Mouse (Mus musculus): ENCODE results near the gene Sycp2. TPM values are rescaled to one million over a fixed set of nuclear protein-coding genes. Genes with fewer than 3 reads are reported as not detected.

The Sycp2 gene
- polyA plus RNA-seq, 1 experiment from 2014 or later = 0.14 TPM

DNA sequence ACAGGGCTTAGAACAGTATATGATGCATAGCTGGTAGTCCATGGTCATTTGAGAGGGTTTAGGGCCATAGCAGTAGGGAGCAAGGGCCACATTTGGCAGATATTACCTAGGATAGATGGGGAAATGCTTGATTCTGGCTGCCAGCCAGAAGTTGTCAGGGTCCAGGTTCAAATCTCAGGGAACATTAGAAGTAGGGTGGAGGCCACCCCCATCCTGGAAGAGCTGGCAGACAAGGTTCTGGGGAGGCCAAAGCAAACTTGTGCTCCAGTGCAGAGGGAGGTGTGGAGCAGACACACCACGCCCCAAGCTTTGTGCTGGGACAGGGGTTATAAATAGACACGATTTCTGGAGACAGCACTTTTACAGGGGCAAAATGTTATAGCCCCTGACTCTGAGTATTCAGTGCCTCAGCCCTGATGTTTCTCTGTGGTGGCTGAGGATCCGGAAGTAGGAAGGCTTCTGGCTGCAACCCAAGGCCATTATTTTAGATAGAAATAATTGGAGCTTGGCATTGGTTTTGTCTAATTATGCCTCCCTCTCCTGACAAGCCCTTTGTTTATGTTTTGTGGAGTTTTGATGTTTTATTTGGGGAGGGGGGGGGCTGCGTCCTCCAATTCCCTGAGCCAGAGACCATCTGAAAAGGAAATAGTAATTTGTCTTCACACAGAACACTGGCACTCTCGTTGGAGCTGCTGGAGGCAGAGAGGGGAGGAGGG is 80.6 kb downstream of the Sycp2 start:
- Histone ChIP-seq H3K4me3 (ENCODE audit: low read depth, low read length) (no peak overlapping the region), H3K4me1 (ENCODE audit: control insufficient read depth, insufficient read depth, low read length) (peaks cover 8% of the 10 kb centered on the region), H3K9ac (ENCODE audit: low read length) (no peak overlapping the region), H3K9me3 (replicated peaks; ENCODE audit: control insufficient read depth, low read length) (no peaks in the 10 kb centered on the region), H3K36me3 (ENCODE audit: control insufficient read depth, insufficient read depth, low read length) (peaks cover 3% of the 10 kb centered on the region; the same call in 1 of the 2 replicates), H3K4me2 (ENCODE audit: low read length) (peak overlapping the region; percentile 49), H3K27me3 (replicated peaks; ENCODE audit: control insufficient read depth, insufficient read depth, low read length) (no peaks in the 10 kb centered on the region), H3K27ac (ENCODE audit: low read depth, low read length) (peak overlapping the region; percentile 83)
- 13% methylated on average over 5 of the region's 5 CpGs for WGBS
- ATAC-seq (peak; percentile 79; the same call in 1 of the 2 replicates), DNase-seq (ENCODE audit: low spot score) (no peak)

DNA sequence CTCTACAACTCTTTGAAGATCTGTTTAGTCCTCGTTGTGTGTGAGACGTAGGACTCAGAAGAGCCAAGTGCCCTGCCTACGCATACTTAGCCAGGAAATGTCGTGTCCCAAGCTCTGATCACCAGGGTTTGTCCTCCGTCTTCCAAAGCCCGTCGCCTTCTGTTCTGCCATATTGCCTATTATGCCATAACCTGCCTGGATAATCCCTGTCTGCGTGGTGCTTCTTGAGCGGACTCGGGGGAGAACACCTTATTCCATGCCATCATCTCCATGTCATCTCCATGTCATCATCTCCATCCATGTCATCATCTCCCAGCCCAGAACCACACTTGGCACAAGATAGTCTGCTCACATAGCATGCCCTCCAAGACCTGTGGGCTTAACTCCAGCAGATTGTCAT is 81.4 kb downstream of the Sycp2 start:
- no peak overlapping the region for H3K4me3 ChIP-seq (ENCODE audit: low read depth, low read length)
- H3K27me3 ChIP-seq (replicated peaks; ENCODE audit: control insufficient read depth, insufficient read depth, low read length) = no peaks in the 10 kb centered on the region
- no peaks in the 10 kb centered on the region for H3K36me3 ChIP-seq (ENCODE audit: control insufficient read depth, insufficient read depth, low read length)
- no peak for DNase-seq (ENCODE audit: low spot score)
- no peak for ATAC-seq
- H3K4me1 ChIP-seq (ENCODE audit: control insufficient read depth, insufficient read depth, low read length) = peaks cover 8% of the 10 kb centered on the region
- no peak overlapping the region for H3K4me2 ChIP-seq (ENCODE audit: low read length)
- 95% methylated on average over 10 of the region's 10 CpGs for WGBS
- no peak overlapping the region for H3K9ac ChIP-seq (ENCODE audit: low read length)
- no peaks in the 10 kb centered on the region for H3K9me3 ChIP-seq (replicated peaks; ENCODE audit: control insufficient read depth, low read length)
- H3K27ac ChIP-seq (ENCODE audit: low read depth, low read length) = no peak overlapping the region

- no peaks in the 10 kb centered on the region for H3K9me3 ChIP-seq (replicated peaks; ENCODE audit: control insufficient read depth, low read length)
- WGBS = 87% methylated on average over 4 of the region's 4 CpGs
- no peaks in the 10 kb centered on the region for H3K27me3 ChIP-seq (replicated peaks; ENCODE audit: control insufficient read depth, insufficient read depth, low read length)
- H3K4me2 ChIP-seq (ENCODE audit: low read length) = no peak overlapping the region
- peaks cover 8% of the 10 kb centered on the region for H3K4me1 ChIP-seq (ENCODE audit: control insufficient read depth, insufficient read depth, low read length)
- ATAC-seq (no peak), DNase-seq (ENCODE audit: low spot score) (no peak)
- H3K9ac ChIP-seq (ENCODE audit: low read length) = no peak overlapping the region
- H3K27ac ChIP-seq (ENCODE audit: low read depth, low read length) = no peak overlapping the region
- H3K36me3 ChIP-seq (ENCODE audit: control insufficient read depth, insufficient read depth, low read length) = no peaks in the 10 kb centered on the region
- no peak overlapping the region for H3K4me3 ChIP-seq (ENCODE audit: low read depth, low read length)
Observed at GRCm38 (mm10) chr2:178324818-178325217, 82.7 kb downstream of the Sycp2 start.

DNA sequence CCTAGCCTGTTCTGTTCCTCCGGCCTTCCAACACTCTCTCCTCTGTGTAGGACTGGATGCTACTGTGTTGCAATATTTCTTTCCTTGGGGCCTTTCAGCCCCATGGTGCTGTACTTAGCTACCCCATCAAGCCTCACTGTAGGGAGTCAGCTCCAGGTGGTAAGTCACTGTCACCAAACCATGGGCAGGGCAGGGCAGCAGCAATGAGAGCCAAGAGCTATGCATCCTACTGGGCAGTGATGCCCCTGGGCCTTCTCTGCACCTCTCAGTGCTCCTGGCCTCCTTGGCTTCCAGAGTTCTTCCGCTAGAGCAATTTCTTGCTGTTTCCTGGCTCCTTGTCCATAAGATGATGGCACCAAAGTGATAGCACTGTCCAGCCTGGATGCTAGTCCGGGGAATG is 83.1 kb downstream of the Sycp2 start:
- H3K9me3 ChIP-seq (replicated peaks; ENCODE audit: control insufficient read depth, low read length) = no peaks in the 10 kb centered on the region
- no peaks in the 10 kb centered on the region for H3K36me3 ChIP-seq (ENCODE audit: control insufficient read depth, insufficient read depth, low read length)
- DNase-seq (ENCODE audit: low spot score) (no peak), ATAC-seq (no peak)
- 90% methylated on average over 3 of the region's 3 CpGs for WGBS
- H3K9ac ChIP-seq (ENCODE audit: low read length) = no peak overlapping the region
- H3K4me2 ChIP-seq (ENCODE audit: low read length) = no peak overlapping the region
- no peak overlapping the region for H3K4me3 ChIP-seq (ENCODE audit: low read depth, low read length)
- H3K27me3 ChIP-seq (replicated peaks; ENCODE audit: control insufficient read depth, insufficient read depth, low read length) = no peaks in the 10 kb centered on the region
- peaks cover 8% of the 10 kb centered on the region for H3K4me1 ChIP-seq (ENCODE audit: control insufficient read depth, insufficient read depth, low read length)
- H3K27ac ChIP-seq (ENCODE audit: low read depth, low read length) = no peak overlapping the region

GRCm38 (mm10) chr2:178321271-178321670 is 86.2 kb downstream of the Sycp2 start:
- H3K27ac ChIP-seq (ENCODE audit: low read depth, low read length) = no peak overlapping the region
- 0 out of 2 replicates have a peak, but pooled peaks cover 2% of the 10 kb centered on the region for H3K36me3 ChIP-seq (ENCODE audit: control insufficient read depth, insufficient read depth, low read length)
- ATAC-seq (no peak), DNase-seq (ENCODE audit: low spot score) (no peak)
- no peak overlapping the region for H3K9ac ChIP-seq (ENCODE audit: low read length)
- no peaks in the 10 kb centered on the region for H3K4me1 ChIP-seq (ENCODE audit: control insufficient read depth, insufficient read depth, low read length)
- no peak overlapping the region for H3K4me2 ChIP-seq (ENCODE audit: low read length)
- no peaks in the 10 kb centered on the region for H3K27me3 ChIP-seq (replicated peaks; ENCODE audit: control insufficient read depth, insufficient read depth, low read length)
- WGBS = 89% methylated on average over 10 of the region's 10 CpGs
- H3K4me3 ChIP-seq (ENCODE audit: low read depth, low read length) = no peak overlapping the region
- no peaks in the 10 kb centered on the region for H3K9me3 ChIP-seq (replicated peaks; ENCODE audit: control insufficient read depth, low read length)

DNA sequence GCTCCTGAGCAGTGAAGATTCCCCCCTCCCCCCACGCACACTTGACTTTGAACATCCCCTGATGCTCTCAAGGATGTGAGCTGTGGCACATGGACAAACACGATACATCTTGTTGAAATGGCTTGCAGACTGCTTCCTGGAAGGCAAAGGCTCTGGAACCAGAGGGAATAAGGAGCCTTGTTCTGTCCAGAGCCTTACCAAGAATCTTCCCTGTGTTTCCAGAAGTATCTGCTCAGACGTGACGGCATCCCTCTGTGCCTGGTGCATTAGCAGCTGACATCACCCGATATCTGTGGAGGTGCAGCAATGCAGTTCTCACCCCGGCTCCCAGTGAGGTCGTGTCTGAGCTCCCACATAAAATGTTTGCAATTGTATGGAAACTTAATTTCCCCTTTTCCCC is 87.7 kb downstream of the Sycp2 start:
- no peak overlapping the region for H3K4me3 ChIP-seq (ENCODE audit: low read depth, low read length)

GRCm38 (mm10) chr2:178316281-178316680 is 91.2 kb downstream of the Sycp2 start:
- no peak for ATAC-seq
- no peak for DNase-seq (ENCODE audit: low spot score)
- WGBS = 82% methylated on average over 1 of the region's 1 CpGs

More for the DNA sequence above, 87.7 kb downstream of the Sycp2 start:
- H3K4me1 ChIP-seq (ENCODE audit: control insufficient read depth, insufficient read depth, low read length) = no peaks in the 10 kb centered on the region
- no peak overlapping the region for H3K27ac ChIP-seq (ENCODE audit: low read depth, low read length)
- no peaks in the 10 kb centered on the region for H3K9me3 ChIP-seq (replicated peaks; ENCODE audit: control insufficient read depth, low read length)
- ATAC-seq (no peak), DNase-seq (ENCODE audit: low spot score) (no peak)
- 86% methylated on average over 7 of the region's 7 CpGs for WGBS
- H3K36me3 ChIP-seq (ENCODE audit: control insufficient read depth, insufficient read depth, low read length) = 0 out of 2 replicates have a peak, but pooled peaks cover 2% of the 10 kb centered on the region
- no peaks in the 10 kb centered on the region for H3K27me3 ChIP-seq (replicated peaks; ENCODE audit: control insufficient read depth, insufficient read depth, low read length)
- H3K4me2 ChIP-seq (ENCODE audit: low read length) = no peak overlapping the region
- no peak overlapping the region for H3K9ac ChIP-seq (ENCODE audit: low read length)

GRCm38 (mm10) chr2:178313539-178313938 is 93.9 kb downstream of the Sycp2 start:
- Histone ChIP-seq H3K27ac (ENCODE audit: low read depth, low read length) (no peak overlapping the region), H3K9me3 (replicated peaks; ENCODE audit: control insufficient read depth, low read length) (no peaks in the 10 kb centered on the region), H3K4me3 (ENCODE audit: low read depth, low read length) (no peak overlapping the region), H3K4me2 (ENCODE audit: low read length) (no peak overlapping the region), H3K27me3 (replicated peaks; ENCODE audit: control insufficient read depth, insufficient read depth, low read length) (no peaks in the 10 kb centered on the region), H3K36me3 (ENCODE audit: control insufficient read depth, insufficient read depth, low read length) (0 out of 2 replicates have a peak, but pooled peaks cover 2% of the 10 kb centered on the region), H3K4me1 (ENCODE audit: control insufficient read depth, insufficient read depth, low read length) (no peaks in the 10 kb centered on the region), H3K9ac (ENCODE audit: low read length) (no peak overlapping the region)
- 89% methylated on average over 7 of the region's 7 CpGs for WGBS
- ATAC-seq = no peak
- DNase-seq (ENCODE audit: low spot score) = no peak

More at GRCm38 (mm10) chr2:178316281-178316680, 91.2 kb downstream of the Sycp2 start:
- no peaks in the 10 kb centered on the region for H3K27me3 ChIP-seq (replicated peaks; ENCODE audit: control insufficient read depth, insufficient read depth, low read length)
- no peaks in the 10 kb centered on the region for H3K4me1 ChIP-seq (ENCODE audit: control insufficient read depth, insufficient read depth, low read length)
- no peak overlapping the region for H3K9ac ChIP-seq (ENCODE audit: low read length)
- H3K4me2 ChIP-seq (ENCODE audit: low read length) = no peak overlapping the region
- no peaks in the 10 kb centered on the region for H3K9me3 ChIP-seq (replicated peaks; ENCODE audit: control insufficient read depth, low read length)
- 0 out of 2 replicates have a peak, but pooled peaks cover 2% of the 10 kb centered on the region for H3K36me3 ChIP-seq (ENCODE audit: control insufficient read depth, insufficient read depth, low read length)
- H3K4me3 ChIP-seq (ENCODE audit: low read depth, low read length) = no peak overlapping the region
- no peak overlapping the region for H3K27ac ChIP-seq (ENCODE audit: low read depth, low read length)

DNA sequence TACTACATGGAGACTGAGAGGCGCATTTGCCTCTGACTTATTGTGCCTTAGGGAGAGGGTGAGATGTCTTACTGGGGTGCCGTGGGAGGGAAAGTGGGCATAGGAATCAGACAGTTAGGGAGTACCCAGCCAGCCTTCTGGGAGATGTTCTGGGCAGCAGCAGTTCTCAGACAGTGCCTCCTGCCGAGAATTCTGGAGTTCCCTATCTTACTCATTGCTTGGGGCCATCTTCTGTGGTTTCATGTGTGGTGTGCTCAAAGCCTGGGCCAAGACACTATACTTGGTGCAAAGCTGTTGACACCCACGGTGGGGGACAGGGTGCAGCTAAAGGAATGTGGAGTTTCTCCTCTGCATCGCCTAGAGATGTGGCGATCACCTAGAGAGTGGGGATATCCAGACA is 102.8 kb downstream of the Sycp2 start:
- DNase-seq (ENCODE audit: low spot score) (no peak), ATAC-seq (no peak)
- Histone ChIP-seq H3K27ac (ENCODE audit: low read depth, low read length) (peak overlapping the region; percentile 87; the same call in 1 of the 2 replicates), H3K4me1 (ENCODE audit: control insufficient read depth, insufficient read depth, low read length) (peaks cover 16% of the 10 kb centered on the region), H3K9me3 (replicated peaks; ENCODE audit: control insufficient read depth, low read length) (no peaks in the 10 kb centered on the region), H3K27me3 (replicated peaks; ENCODE audit: control insufficient read depth, insufficient read depth, low read length) (no peaks in the 10 kb centered on the region), H3K9ac (ENCODE audit: low read length) (no peak overlapping the region), H3K4me3 (ENCODE audit: low read depth, low read length) (no peak overlapping the region), H3K4me2 (ENCODE audit: low read length) (no peak overlapping the region), H3K36me3 (ENCODE audit: control insufficient read depth, insufficient read depth, low read length) (no peaks in the 10 kb centered on the region)
- WGBS = 88% methylated on average over 6 of the region's 6 CpGs
